Mouse (Mus musculus): ENCODE measurements around the gene Gm17019.
"Not testable (repeated sequence)": the region's sequence is repeated elsewhere in the genome, so short reads cannot be mapped to it uniquely, and the experiment has no call there.

GRCm38 (mm10) chr5:14996670-14997249 lies 36.0 kb downstream of the Gm17019 start:
- not testable (repeated sequence) for TF ChIP-seq POLR2A (IDR thresholded peaks at IDR 0.05; ENCODE audit: insufficient read depth, low read length); CTCF (IDR thresholded peaks at IDR 0.05; ENCODE audit: low read depth, low read length); EP300 (IDR thresholded peaks at IDR 0.05; ENCODE audit: insufficient read depth, low read depth, low read length)
